Mouse (Mus musculus): ENCODE results near the gene Fam129a.

- TF ChIP-seq CTCF (conservative IDR thresholded peaks at IDR 0.05; ENCODE audit: low read length) = no peak
- no peak for TF ChIP-seq NANOG (IDR thresholded peaks at IDR 0.05; ENCODE audit: borderline replicate concordance, low read length)
- no peak for TF ChIP-seq POU5F1 (IDR thresholded peaks at IDR 0.05; ENCODE audit: borderline replicate concordance, low read length)
Measured at GRCm38 (mm10) chr1:151677975-151678374, 107.0 kb downstream of the Fam129a start.

All from E14TG2a.4 (cell line).